Mouse (Mus musculus): ENCODE results near the gene Map3k4. TPM values are rescaled to one million over a fixed set of nuclear protein-coding genes. Genes with fewer than 3 reads are reported as not detected.
"Not testable (repeated sequence)": the region's sequence is repeated elsewhere in the genome, so short reads cannot be mapped to it uniquely, and the experiment has no call there.

Gene Map3k4
- polyA plus RNA-seq, 1 experiment from 2014 or later, result 9.6 TPM

GRCm38 (mm10) chr17:12240701-12241100 is 77.9 kb downstream of the Map3k4 start:
- Histone ChIP-seq H3K4me3 (ENCODE audit: inconsistent target) (no peak overlapping the region), H3K36me3 (ENCODE audit: inconsistent target) (peaks cover 21% of the 10 kb centered on the region; the same call in 1 of the 2 replicates), H3K79me2 (ENCODE audit: inconsistent target) (no peaks in the 10 kb centered on the region), H3K27ac (no peak overlapping the region)
- 100% methylated on average over 3 of the region's 3 CpGs for WGBS (ENCODE audit: missing documents)

GRCm38 (mm10) chr17:12232724-12233123 is 85.9 kb downstream of the Map3k4 start:
- Histone ChIP-seq H3K4me3 (ENCODE audit: inconsistent target) (no peak overlapping the region), H3K36me3 (ENCODE audit: inconsistent target) (peaks cover 28% of the 10 kb centered on the region)
- WGBS (ENCODE audit: missing documents), result 91% methylated on average over 6 of the region's 6 CpGs

GRCm38 (mm10) chr17:12231087-12231486 is 87.5 kb downstream of the Map3k4 start:
- 90% methylated on average over 7 of the region's 7 CpGs for WGBS (ENCODE audit: missing documents)
- H3K36me3 ChIP-seq (ENCODE audit: inconsistent target), result peaks cover 30% of the 10 kb centered on the region

More at GRCm38 (mm10) chr17:12232724-12233123, 85.9 kb downstream of the Map3k4 start:
- H3K27ac ChIP-seq, result no peak overlapping the region
- no peaks in the 10 kb centered on the region for H3K79me2 ChIP-seq (ENCODE audit: inconsistent target)

GRCm38 (mm10) chr17:12230167-12230566 is 88.4 kb downstream of the Map3k4 start:
- WGBS (ENCODE audit: missing documents), result 96% methylated on average over 6 of the region's 6 CpGs
- no peak overlapping the region for H3K4me3 ChIP-seq (ENCODE audit: inconsistent target)
- no peak overlapping the region for H3K27ac ChIP-seq
- H3K79me2 ChIP-seq (ENCODE audit: inconsistent target), result no peaks in the 10 kb centered on the region
- peaks cover 24% of the 10 kb centered on the region for H3K36me3 ChIP-seq (ENCODE audit: inconsistent target)

More at GRCm38 (mm10) chr17:12231087-12231486, 87.5 kb downstream of the Map3k4 start:
- Histone ChIP-seq H3K27ac (no peak overlapping the region), H3K4me3 (ENCODE audit: inconsistent target) (no peak overlapping the region), H3K79me2 (ENCODE audit: inconsistent target) (no peaks in the 10 kb centered on the region)

- Histone ChIP-seq H3K36me3 (ENCODE audit: inconsistent target) (peaks cover 20% of the 10 kb centered on the region), H3K4me3 (ENCODE audit: inconsistent target) (no peak overlapping the region), H3K79me2 (ENCODE audit: inconsistent target) (no peaks in the 10 kb centered on the region), H3K27ac (no peak overlapping the region)
- 89% methylated on average over 8 of the region's 9 CpGs for WGBS (ENCODE audit: missing documents)
These were observed 88.8 kb downstream of the Map3k4 start for GRCm38 (mm10) chr17:12229756-12230155.

DNA sequence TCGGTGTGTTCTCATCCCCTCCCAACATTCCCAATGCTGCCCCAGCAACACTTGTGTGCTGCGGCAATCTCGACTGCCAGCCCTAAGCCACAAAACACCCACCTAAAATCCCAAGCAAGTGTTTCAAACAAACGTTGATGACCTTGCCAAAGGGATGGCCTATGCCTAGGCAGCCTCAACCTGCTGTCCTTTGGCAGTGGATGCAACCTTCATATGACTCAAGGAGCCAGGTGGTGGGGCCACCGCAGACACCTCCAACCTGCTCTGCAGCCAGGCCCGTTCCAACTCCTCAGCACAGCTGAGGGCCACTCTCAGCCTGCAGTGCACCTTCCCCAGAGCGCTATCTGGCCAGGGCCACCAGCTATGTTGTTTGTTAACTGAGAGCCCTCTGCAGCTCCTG is 90.1 kb downstream of the Map3k4 start:
- Histone ChIP-seq H3K79me2 (ENCODE audit: inconsistent target) (no peaks in the 10 kb centered on the region), H3K36me3 (ENCODE audit: inconsistent target) (peaks cover 20% of the 10 kb centered on the region), H3K4me3 (ENCODE audit: inconsistent target) (no peak overlapping the region), H3K27ac (no peak overlapping the region)
- WGBS (ENCODE audit: missing documents), result 93% methylated on average over 6 of the region's 7 CpGs

DNA sequence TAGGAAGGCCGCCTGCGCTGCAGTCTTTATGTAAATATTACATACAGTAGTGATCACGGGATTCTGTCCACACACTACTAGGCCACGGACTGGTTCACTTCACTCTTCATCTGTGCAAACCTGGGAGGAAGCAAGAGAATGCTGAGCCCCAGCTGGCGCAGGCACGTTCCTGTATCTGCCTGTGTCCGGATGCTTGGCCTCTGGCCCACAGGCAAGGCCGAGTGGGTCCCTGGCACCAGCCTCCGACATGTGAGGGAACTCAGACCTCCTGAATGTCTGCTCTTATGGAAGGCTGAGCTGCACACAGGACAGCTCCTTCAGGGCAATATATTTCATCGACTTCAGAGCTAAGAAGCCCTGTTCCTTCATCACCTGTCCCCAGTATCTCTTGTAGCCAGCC is 90.6 kb downstream of the Map3k4 start:
- Histone ChIP-seq H3K36me3 (ENCODE audit: inconsistent target) (peaks cover 20% of the 10 kb centered on the region), H3K79me2 (ENCODE audit: inconsistent target) (no peaks in the 10 kb centered on the region), H3K27ac (no peak overlapping the region), H3K4me3 (ENCODE audit: inconsistent target) (no peak overlapping the region)
- 93% methylated on average over 10 of the region's 10 CpGs for WGBS (ENCODE audit: missing documents)

- Histone ChIP-seq H3K27ac (no peak overlapping the region), H3K36me3 (ENCODE audit: inconsistent target) (peaks cover 6% of the 10 kb centered on the region; the same call in 1 of the 2 replicates), H3K79me2 (ENCODE audit: inconsistent target) (no peaks in the 10 kb centered on the region), H3K4me3 (ENCODE audit: inconsistent target) (no peak overlapping the region)
- 84% methylated on average over 12 of the region's 12 CpGs for WGBS (ENCODE audit: missing documents)
These were observed 92.0 kb downstream of the Map3k4 start for GRCm38 (mm10) chr17:12226551-12226950.

DNA sequence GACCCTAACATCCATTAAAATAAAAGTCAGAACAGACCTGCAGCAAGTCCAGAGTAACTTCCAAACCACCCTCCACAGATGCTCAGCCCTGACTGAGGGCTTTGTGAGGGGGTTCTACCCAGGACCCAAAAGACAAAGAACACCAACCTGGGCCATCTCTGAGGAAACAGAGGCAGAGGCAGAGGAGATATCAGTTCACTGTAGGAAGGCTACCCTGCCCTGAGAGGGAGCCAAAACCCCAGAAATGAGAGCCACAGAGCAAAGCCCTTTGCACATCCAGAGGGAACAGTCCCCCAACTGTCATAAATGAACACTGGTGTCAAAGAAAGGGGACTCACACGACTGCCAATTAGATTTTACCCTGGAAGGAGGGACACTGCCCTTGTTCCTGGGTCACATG is 93.4 kb downstream of the Map3k4 start:
- WGBS (ENCODE audit: missing documents), result 93% methylated on average over 1 of the region's 1 CpGs
- Histone ChIP-seq H3K36me3 (ENCODE audit: inconsistent target) (peaks cover 6% of the 10 kb centered on the region; the same call in 1 of the 2 replicates), H3K27ac (no peak overlapping the region), H3K4me3 (ENCODE audit: inconsistent target) (no peak overlapping the region), H3K79me2 (ENCODE audit: inconsistent target) (no peaks in the 10 kb centered on the region)

DNA sequence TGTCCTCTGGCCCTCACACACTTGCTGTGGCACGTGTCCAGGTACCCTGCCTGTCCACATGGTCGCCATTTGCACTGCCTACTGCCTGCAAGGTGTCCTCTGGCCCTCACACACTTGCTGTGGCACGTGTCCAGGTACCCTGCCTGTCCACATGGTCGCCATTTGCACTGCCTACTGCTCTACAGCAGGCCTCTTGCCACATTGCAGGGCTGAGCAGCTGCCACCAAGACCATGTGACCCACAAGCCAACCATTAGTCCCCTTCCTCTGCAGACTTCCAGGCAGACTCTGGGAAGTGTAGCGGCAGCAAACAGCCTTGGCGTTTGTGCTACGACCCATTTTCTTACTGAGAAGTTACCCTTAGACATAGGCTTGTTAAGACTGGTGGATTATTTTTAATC is 94.0 kb downstream of the Map3k4 start:
- H3K27ac ChIP-seq; H3K4me3 ChIP-seq (ENCODE audit: inconsistent target); H3K79me2 ChIP-seq (ENCODE audit: inconsistent target); H3K36me3 ChIP-seq (ENCODE audit: inconsistent target): not testable (repeated sequence)
- 94% methylated on average over 5 of the region's 7 CpGs for WGBS (ENCODE audit: missing documents)

DNA sequence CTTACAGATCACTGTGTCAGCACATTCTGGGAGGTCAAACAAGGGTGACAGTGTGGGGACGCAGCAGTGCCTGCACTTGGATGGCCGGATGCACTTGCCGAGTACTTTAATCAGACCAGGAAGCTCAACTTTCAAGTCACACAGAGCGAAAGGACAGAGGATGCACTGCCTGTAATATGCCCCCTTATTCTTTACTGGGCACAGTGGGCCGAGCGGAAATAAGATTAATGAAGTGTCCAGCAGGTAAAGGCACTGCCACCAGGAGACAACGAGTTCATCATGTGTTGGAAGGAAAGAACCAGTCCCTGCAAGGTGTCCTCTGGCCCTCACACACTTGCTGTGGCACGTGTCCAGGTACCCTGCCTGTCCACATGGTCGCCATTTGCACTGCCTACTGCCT is 94.5 kb downstream of the Map3k4 start:
- 95% methylated on average over 7 of the region's 9 CpGs for WGBS (ENCODE audit: missing documents)
- H3K36me3 ChIP-seq (ENCODE audit: inconsistent target), result peaks cover 6% of the 10 kb centered on the region; the same call in 1 of the 2 replicates
- H3K79me2 ChIP-seq (ENCODE audit: inconsistent target), result no peaks in the 10 kb centered on the region
- H3K4me3 ChIP-seq (ENCODE audit: inconsistent target), result no peak overlapping the region
- no peak overlapping the region for H3K27ac ChIP-seq

GRCm38 (mm10) chr17:12223682-12224081 is 94.9 kb downstream of the Map3k4 start:
- peaks cover 6% of the 10 kb centered on the region; the same call in 1 of the 2 replicates for H3K36me3 ChIP-seq (ENCODE audit: inconsistent target)
- H3K27ac ChIP-seq, result no peak overlapping the region
- H3K4me3 ChIP-seq (ENCODE audit: inconsistent target), result no peak overlapping the region
- 89% methylated on average over 5 of the region's 5 CpGs for WGBS (ENCODE audit: missing documents)
- H3K79me2 ChIP-seq (ENCODE audit: inconsistent target), result no peaks in the 10 kb centered on the region

- H3K27ac ChIP-seq, result no peak overlapping the region
- H3K4me3 ChIP-seq (ENCODE audit: inconsistent target), result no peak overlapping the region
- H3K79me2 ChIP-seq (ENCODE audit: inconsistent target), result no peaks in the 10 kb centered on the region
- H3K36me3 ChIP-seq (ENCODE audit: inconsistent target), result peaks cover 4% of the 10 kb centered on the region; the same call in 1 of the 2 replicates
- 93% methylated on average over 6 of the region's 6 CpGs for WGBS (ENCODE audit: missing documents)
These were observed 96.7 kb downstream of the Map3k4 start for GRCm38 (mm10) chr17:12221926-12222325.

DNA sequence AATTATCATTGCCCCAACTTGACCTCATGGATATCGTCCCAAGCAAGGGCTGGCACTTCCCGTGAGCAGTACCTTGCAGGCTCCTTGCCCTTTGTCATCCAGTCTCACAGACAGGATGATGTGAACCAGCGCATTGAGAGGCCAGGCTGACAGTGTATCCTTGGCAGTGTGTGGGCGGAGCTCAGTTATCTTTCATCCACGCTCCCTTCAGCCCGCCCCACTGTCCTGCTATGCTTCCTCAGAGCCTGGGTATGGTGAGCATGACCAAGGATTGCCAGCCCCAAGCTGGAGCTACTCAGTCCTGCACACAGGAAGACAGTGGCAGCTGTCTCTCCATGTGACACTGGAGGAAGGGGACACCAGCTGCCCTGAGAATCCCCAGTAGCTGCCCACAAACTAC is 102.4 kb downstream of the Map3k4 start:
- 95% methylated on average over 6 of the region's 6 CpGs for WGBS (ENCODE audit: missing documents)
- no peaks in the 10 kb centered on the region for H3K79me2 ChIP-seq (ENCODE audit: inconsistent target)
- no peak overlapping the region for H3K4me3 ChIP-seq (ENCODE audit: inconsistent target)
- no peak overlapping the region for H3K27ac ChIP-seq
- H3K36me3 ChIP-seq (ENCODE audit: inconsistent target), result no peaks in the 10 kb centered on the region; the same call in 1 of the 2 replicates

- Histone ChIP-seq H3K36me3 (ENCODE audit: inconsistent target) (no peaks in the 10 kb centered on the region), H3K79me2 (ENCODE audit: inconsistent target) (no peaks in the 10 kb centered on the region), H3K27ac (no peak overlapping the region), H3K4me3 (ENCODE audit: inconsistent target) (no peak overlapping the region)
- WGBS (ENCODE audit: missing documents), result 89% methylated on average over 8 of the region's 8 CpGs
These were observed 105.2 kb downstream of the Map3k4 start for GRCm38 (mm10) chr17:12213430-12213829.

DNA sequence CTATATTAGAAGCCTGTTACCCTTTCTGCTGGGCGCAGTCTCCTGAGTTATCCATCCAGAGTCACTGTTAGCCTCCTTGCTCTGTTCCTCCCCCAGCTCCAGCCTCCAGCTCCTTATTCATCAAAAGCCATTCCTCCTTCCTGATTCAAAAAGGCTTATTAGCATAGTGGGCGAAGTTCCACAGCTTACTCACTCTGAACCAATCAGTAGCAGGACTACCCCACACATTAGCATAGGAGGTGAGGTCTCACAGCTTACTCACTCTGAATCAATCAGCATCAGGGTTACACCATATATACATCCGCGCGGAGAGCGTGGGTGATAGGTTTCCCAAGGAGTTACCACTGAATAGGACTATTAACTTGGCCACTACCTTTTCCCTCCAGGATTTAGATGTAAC is 106.3 kb downstream of the Map3k4 start:
- Histone ChIP-seq H3K4me3 (ENCODE audit: inconsistent target) (no peak overlapping the region), H3K79me2 (ENCODE audit: inconsistent target) (no peaks in the 10 kb centered on the region), H3K36me3 (ENCODE audit: inconsistent target) (no peaks in the 10 kb centered on the region), H3K27ac (no peak overlapping the region)
- 95% methylated on average over 6 of the region's 6 CpGs for WGBS (ENCODE audit: missing documents)

Data from macrophage (primary cell).